ENCODE assay signal across 11 mouse cellular contexts in genomic region chr11:58011813-58012212, GRCm38 (mm10). TPM values are rescaled to one million over a fixed set of nuclear protein-coding genes. Genes with fewer than 3 reads are reported as not detected.
DNase-seq lines count a peak whose midpoint lies in the region; ATAC-seq lines count a peak whose summit lies in the region.
"Had no signal": no experiment of that assay in that cellular context is flagged by ENCODE, and none has a peak within 500 bp of the region (broad histone marks: within the 10 kb centered on the region; RNA-seq: fewer than 3 reads in every experiment).

No protein-coding gene starts in this region.

- no peak overlapping the region for H3K4me3 ChIP-seq in heart, embryonic 15.5 days
- H3K4me3 ChIP-seq in midbrain, embryonic 10.5 days = peak overlapping the region; percentile 3; the same call in 1 of the 2 replicates
- H3K4me3 ChIP-seq in midbrain, embryonic 11.5 days (ENCODE audit: low read depth, low read length) = no peak overlapping the region
- no peak overlapping the region for H3K4me3 ChIP-seq in intestine, embryonic 15.5 days (replicated peaks)
- H3K4me3 ChIP-seq in neural tube, embryonic 15.5 days (replicated peaks) = no peak overlapping the region

- WGBS in heart, embryonic 15.5 days = 73% methylated on average over 4 of the region's 4 CpGs
- 85% methylated on average over 4 of the region's 4 CpGs for WGBS in midbrain, embryonic 10.5 days
- 81% methylated on average over 4 of the region's 4 CpGs for WGBS in midbrain, embryonic 11.5 days
- WGBS in intestine, embryonic 15.5 days = 59% methylated on average over 4 of the region's 4 CpGs
- 69% methylated on average over 4 of the region's 4 CpGs for WGBS in neural tube, embryonic 15.5 days

- no peak for DNase-seq in heart, adult 9 months (ENCODE audit: low spot score in 2 of 2)
- DNase-seq in midbrain, embryonic 10.5 days (ENCODE audit: low spot score) = no peak
- DNase-seq in midbrain, embryonic 11.5 days (ENCODE audit: low spot score, missing footprints) = no peak
- DNase-seq in cerebellum, adult 18-20 months = no peak
- no peak for DNase-seq in yolk sac, embryonic 10.5 days (ENCODE audit: low spot score)
- DNase-seq: kidney, adult 2 months; thymus, adult 2 months had no signal

- H3K9ac ChIP-seq in heart, embryonic 15.5 days = no peak overlapping the region
- H3K9ac ChIP-seq in midbrain, embryonic 11.5 days (ENCODE audit: low read length) = no peak overlapping the region
- H3K9ac ChIP-seq in intestine, embryonic 15.5 days = no peak overlapping the region
- no peak overlapping the region for H3K9ac ChIP-seq in neural tube, embryonic 15.5 days (replicated peaks)
- H3K9ac ChIP-seq: forebrain, embryonic 15.5 days had no signal

- peaks cover 57% of the 10 kb centered on the region for H3K4me1 ChIP-seq in heart, embryonic 15.5 days (replicated peaks)
- H3K4me1 ChIP-seq in midbrain, embryonic 10.5 days = peaks cover 44% of the 10 kb centered on the region
- H3K4me1 ChIP-seq in midbrain, embryonic 11.5 days (ENCODE audit: control insufficient read depth, insufficient read depth, low read length) = peaks cover 16% of the 10 kb centered on the region
- peaks cover 32% of the 10 kb centered on the region for H3K4me1 ChIP-seq in intestine, embryonic 15.5 days (replicated peaks)
- peaks cover 50% of the 10 kb centered on the region for H3K4me1 ChIP-seq in neural tube, embryonic 15.5 days

- ATAC-seq in heart, embryonic 15.5 days (replicated peaks; ENCODE audit: insufficient number of reproducible peaks, insufficient read depth, low FRiP score, low read depth) = no peak
- ATAC-seq in midbrain, embryonic 11.5 days (ENCODE audit: low FRiP score) = no peak
- ATAC-seq in intestine, embryonic 15.5 days = no peak
- ATAC-seq in neural tube, embryonic 15.5 days (ENCODE audit: low FRiP score) = no peak
- ATAC-seq: forebrain, embryonic 15.5 days had no signal

- no peaks in the 10 kb centered on the region for H3K27me3 ChIP-seq in heart, embryonic 15.5 days
- no peaks in the 10 kb centered on the region for H3K27me3 ChIP-seq in midbrain, embryonic 10.5 days (ENCODE audit: low read depth, poor library complexity, severe bottlenecking)
- H3K27me3 ChIP-seq in midbrain, embryonic 11.5 days (ENCODE audit: control insufficient read depth, insufficient read depth, low read length) = no peaks in the 10 kb centered on the region
- no peaks in the 10 kb centered on the region for H3K27me3 ChIP-seq in intestine, embryonic 15.5 days (replicated peaks)
- no peaks in the 10 kb centered on the region for H3K27me3 ChIP-seq in neural tube, embryonic 15.5 days (replicated peaks)
- H3K27me3 ChIP-seq: forebrain, embryonic 15.5 days had no signal

- H3K27ac ChIP-seq in heart, embryonic 15.5 days = no peak overlapping the region
- no peak overlapping the region for H3K27ac ChIP-seq in midbrain, embryonic 10.5 days (replicated peaks)
- H3K27ac ChIP-seq in midbrain, embryonic 11.5 days (ENCODE audit: low read depth, low read length) = no peak overlapping the region
- no peak overlapping the region for H3K27ac ChIP-seq in intestine, embryonic 15.5 days
- H3K27ac ChIP-seq in neural tube, embryonic 15.5 days (replicated peaks) = no peak overlapping the region
- H3K27ac ChIP-seq: forebrain, embryonic 15.5 days had no signal

- H3K36me3 ChIP-seq in heart, embryonic 15.5 days = no peaks in the 10 kb centered on the region
- H3K36me3 ChIP-seq in midbrain, embryonic 10.5 days = no peaks in the 10 kb centered on the region
- H3K36me3 ChIP-seq in midbrain, embryonic 11.5 days (ENCODE audit: control insufficient read depth, insufficient read depth, low read length) = no peaks in the 10 kb centered on the region
- H3K36me3 ChIP-seq in intestine, embryonic 15.5 days = no peaks in the 10 kb centered on the region
- no peaks in the 10 kb centered on the region for H3K36me3 ChIP-seq in neural tube, embryonic 15.5 days
- H3K36me3 ChIP-seq: forebrain, embryonic 15.5 days had no signal

- H3K4me2 ChIP-seq in heart, embryonic 15.5 days = peak overlapping the region; percentile 75
- no peak overlapping the region for H3K4me2 ChIP-seq in midbrain, embryonic 11.5 days
- H3K4me2 ChIP-seq in intestine, embryonic 15.5 days (replicated peaks) = peak overlapping the region; percentile 63
- peak overlapping the region; percentile 88; the same call in 1 of the 2 replicates for H3K4me2 ChIP-seq in neural tube, embryonic 15.5 days

- H3K9me3 ChIP-seq in heart, embryonic 15.5 days (replicated peaks) = no peaks in the 10 kb centered on the region
- H3K9me3 ChIP-seq in midbrain, embryonic 10.5 days (replicated peaks) = no peaks in the 10 kb centered on the region
- no peaks in the 10 kb centered on the region for H3K9me3 ChIP-seq in midbrain, embryonic 11.5 days (ENCODE audit: control insufficient read depth, low read length)
- no peaks in the 10 kb centered on the region for H3K9me3 ChIP-seq in intestine, embryonic 15.5 days
- H3K9me3 ChIP-seq in neural tube, embryonic 15.5 days (replicated peaks) = no peaks in the 10 kb centered on the region
- H3K9me3 ChIP-seq: forebrain, embryonic 15.5 days had no signal

RNA-seq across cellular contexts. Expression of gene Larp1, which starts 2.9 kb away (rescaled TPM):
- 11.3 and 15.7 TPM in 2 replicates for polyA plus RNA-seq in heart, embryonic 15.5 days (2015; fragmentation: Nextera tagmentation; extraction: Ambion mirVana)
- 13.0 and 15.3 TPM in 2 replicates for polyA plus RNA-seq in midbrain, embryonic 10.5 days (2016; fragmentation: Nextera tagmentation; extraction: Ambion mirVana)
- polyA plus RNA-seq in midbrain, embryonic 11.5 days (2014; fragmentation: Nextera tagmentation; extraction: Ambion mirVana) = 13.9 and 14.0 TPM in 2 replicates
- 21.1 and 23.5 TPM in 2 replicates for polyA plus RNA-seq in intestine, embryonic 15.5 days (2015; fragmentation: Nextera tagmentation; extraction: Ambion mirVana)
- polyA plus RNA-seq in neural tube, embryonic 15.5 days (2015; fragmentation: Nextera tagmentation; extraction: Ambion mirVana) = 19.9 and 20.5 TPM in 2 replicates
